Comparison of ENCODE assay signal across 14 mouse cellular contexts in the genomic region with DNA sequence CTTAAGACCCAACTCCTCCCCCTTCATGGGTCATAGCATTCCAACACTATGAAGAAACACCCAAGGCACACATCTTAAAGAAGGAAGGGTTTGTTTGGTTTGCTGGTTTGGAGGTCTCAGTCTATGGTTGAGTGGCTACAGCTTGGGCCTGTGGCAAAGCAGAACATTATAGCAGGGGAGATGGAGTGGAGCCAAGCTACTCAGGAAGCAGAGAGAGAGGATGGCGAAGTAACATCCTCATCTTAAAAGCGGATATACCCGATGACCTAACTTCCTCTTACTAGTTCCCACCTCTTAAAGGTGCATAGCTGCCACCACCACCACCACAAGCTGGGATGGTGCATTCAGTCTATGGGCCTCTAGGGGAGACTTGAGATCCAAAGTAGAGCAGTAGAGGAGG. TPM values are rescaled to one million over a fixed set of nuclear protein-coding genes. Genes with fewer than 3 reads are reported as not detected.
DNase-seq lines count a peak whose midpoint lies in the region; ATAC-seq and TF ChIP-seq lines count a peak whose summit lies in the region.
"Had no signal": no experiment of that assay in that cellular context is flagged by ENCODE, and none has a peak within 500 bp of the region (broad histone marks: within the 10 kb centered on the region; RNA-seq: fewer than 3 reads in every experiment).

No protein-coding gene starts in this region.

- DNase-seq in liver, adult 2 months (ENCODE audit: extremely low read depth, low read depth, low spot score) = peak; percentile 17
- DNase-seq in A20 (ENCODE audit: low read depth, low spot score) = peak; percentile 68
- no peak for DNase-seq in embryonic facial prominence, embryonic 10.5 days (ENCODE audit: low spot score)
- DNase-seq in adrenal gland, postnatal 4 days (ENCODE audit: low spot score in 2 of 2) = no peak
- DNase-seq in embryo, embryonic 11 days = no peak
- DNase-seq: cerebellum, adult 9-11 months; kidney, postnatal 36 days had no signal

- no peak overlapping the region for H3K4me3 ChIP-seq in liver, adult 2 months (ENCODE audit: insufficient read depth, low read depth, low read length)
- H3K4me3 ChIP-seq in liver, embryonic 12.5 days = no peak overlapping the region
- no peak overlapping the region for H3K4me3 ChIP-seq in embryonic facial prominence, embryonic 10.5 days
- H3K4me3 ChIP-seq: embryonic facial prominence, embryonic 13.5 days; forebrain, embryonic 15.5 days had no signal

- H3K4me1 ChIP-seq in liver, adult 2 months (ENCODE audit: control insufficient read depth, insufficient read depth, low read length) = no peaks in the 10 kb centered on the region
- H3K4me1 ChIP-seq in liver, embryonic 12.5 days = no peaks in the 10 kb centered on the region
- peaks cover 9% of the 10 kb centered on the region; the same call in 1 of the 2 replicates for H3K4me1 ChIP-seq in embryonic facial prominence, embryonic 10.5 days
- H3K4me1 ChIP-seq: embryonic facial prominence, embryonic 13.5 days; forebrain, embryonic 15.5 days had no signal

- TF ChIP-seq CTCF in liver, adult 2 months (IDR thresholded peaks at IDR 0.05; ENCODE audit: low read depth, low read length) = no peak

- no peak for ATAC-seq in liver, embryonic 12.5 days
- ATAC-seq in activated CD4-positive, CD25-positive, alpha-beta regulatory T cell, adult 4 months = peak; percentile 89
- peak; percentile 90 for ATAC-seq in megakaryocyte, adult 5-6 weeks (ENCODE audit: poor library complexity, severe bottlenecking)
- ATAC-seq: forebrain, embryonic 15.5 days; intestine, postnatal 0 days had no signal

- TF ChIP-seq POLR2A in liver, adult 2 months (IDR thresholded peaks at IDR 0.05; ENCODE audit: extremely low read depth, insufficient read depth, low read length) = no peak

- no peak overlapping the region for H3K4me2 ChIP-seq in liver, embryonic 12.5 days
- H3K4me2 ChIP-seq: embryonic facial prominence, embryonic 13.5 days; forebrain, embryonic 15.5 days had no signal

- no peak overlapping the region for H3K27ac ChIP-seq in liver, adult 2 months (replicated peaks; ENCODE audit: insufficient read depth, low read depth, low read length)
- H3K27ac ChIP-seq in liver, embryonic 12.5 days = no peak overlapping the region
- H3K27ac ChIP-seq in embryonic facial prominence, embryonic 10.5 days (replicated peaks) = no peak overlapping the region
- H3K27ac ChIP-seq: embryonic facial prominence, embryonic 13.5 days; forebrain, embryonic 15.5 days; liver, embryonic 14.5 days had no signal

- 79% methylated on average over 3 of the region's 3 CpGs for WGBS in liver, adult 2 months
- WGBS in liver, embryonic 12.5 days (ENCODE audit: insufficient replicate concordance) = 16% methylated on average over 3 of the region's 3 CpGs
- WGBS in embryonic facial prominence, embryonic 10.5 days = 91% methylated on average over 3 of the region's 3 CpGs

- H3K9ac ChIP-seq in liver, adult 2 months (ENCODE audit: low read depth, low read length) = no peak overlapping the region
- H3K9ac ChIP-seq in liver, embryonic 12.5 days = no peak overlapping the region
- H3K9ac ChIP-seq: embryonic facial prominence, embryonic 13.5 days; forebrain, embryonic 15.5 days; liver, embryonic 14.5 days had no signal

- H3K27me3 ChIP-seq in liver, adult 2 months (ENCODE audit: control insufficient read depth, insufficient read depth, low read length) = no peaks in the 10 kb centered on the region
- no peaks in the 10 kb centered on the region for H3K27me3 ChIP-seq in liver, embryonic 12.5 days (replicated peaks)
- H3K27me3 ChIP-seq in embryonic facial prominence, embryonic 10.5 days (replicated peaks; ENCODE audit: low read depth, poor library complexity, severe bottlenecking) = no peaks in the 10 kb centered on the region
- H3K27me3 ChIP-seq: embryonic facial prominence, embryonic 13.5 days; forebrain, embryonic 15.5 days had no signal

- no peaks in the 10 kb centered on the region for H3K9me3 ChIP-seq in liver, embryonic 12.5 days (replicated peaks)
- no peaks in the 10 kb centered on the region for H3K9me3 ChIP-seq in embryonic facial prominence, embryonic 10.5 days
- H3K9me3 ChIP-seq: embryonic facial prominence, embryonic 13.5 days; forebrain, embryonic 15.5 days had no signal

- H3K79me2 ChIP-seq in liver, adult 2 months (ENCODE audit: control insufficient read depth, insufficient read depth, low read length) = no peaks in the 10 kb centered on the region

- peaks cover 6% of the 10 kb centered on the region for H3K36me3 ChIP-seq in liver, adult 2 months (ENCODE audit: control insufficient read depth, insufficient read depth, low read length)
- no peaks in the 10 kb centered on the region for H3K36me3 ChIP-seq in liver, embryonic 12.5 days
- H3K36me3 ChIP-seq in embryonic facial prominence, embryonic 10.5 days (replicated peaks) = no peaks in the 10 kb centered on the region
- H3K36me3 ChIP-seq: embryonic facial prominence, embryonic 13.5 days; forebrain, embryonic 15.5 days had no signal

RNA-seq across cellular contexts. Expression of a gene that starts 58.4 kb away (rescaled TPM):
- total RNA-seq in liver, adult 2 months (2014; rRNA removed) = 28.9 and 36.8 TPM in 2 replicates
- 35.2 and 38.5 TPM in 2 replicates for polyA plus RNA-seq in liver, adult 2 months (2012; rRNA removed)
- 0.64 and 0.90 TPM in 2 replicates for polyA plus RNA-seq in liver, embryonic 12.5 days (2016; fragmentation: Nextera tagmentation; extraction: Ambion mirVana)
- 10 to 100 TPM; 15.6 to 18.1 TPM for polyA plus RNA-seq in activated CD4-positive, CD25-positive, alpha-beta regulatory T cell, adult 4 months (2017; shearing (Covaris generic))
- 21.3 and 25.9 TPM in 2 replicates for total RNA-seq in megakaryocyte, adult 5-6 weeks (2015)
- total RNA-seq in megakaryocyte, adult 5-6 weeks (2017) = 33.3 and 35.6 TPM in 2 replicates
- polyA plus RNA-seq in embryonic facial prominence, embryonic 10.5 days (2016; fragmentation: Nextera tagmentation; extraction: Ambion mirVana) = 0.24 TPM in 1 of 2 replicates, not detected in the other
- 10 to 100 TPM; 11.3 to 11.5 TPM for total RNA-seq in adrenal gland, postnatal 4 days (2021)

Comparison
In these comparisons a context has a peak if more than half of its experiments do, and no peak if none do; other contexts are left out.
1. DNase-seq: peak in liver, adult 2 months (single experiment) and A20 (single experiment); none in embryonic facial prominence, embryonic 10.5 days (single experiment), adrenal gland, postnatal 4 days (0 of 2) and embryo, embryonic 11 days (single experiment).